Mouse (Mus musculus): Measurements from ENCODE around the gene Gpr22. TPM values are rescaled to one million over a fixed set of nuclear protein-coding genes. Genes with fewer than 3 reads are reported as not detected.

Gpr22 gene
- polyA plus RNA-seq, 1 experiment from 2014 or later: 8.9 TPM

Other genes with a start within 250 kb of the Gpr22 start
- 13.2 and 15.6 TPM in 2 replicates for gene Cbll1, start 214.3 kb downstream of the Gpr22 start, polyA plus RNA-seq (2016; fragmentation: Nextera tagmentation; extraction: Ambion mirVana)
- 0.06 TPM in 1 of 2 replicates, not detected in the other for gene Slc26a4, start 154.0 kb downstream of the Gpr22 start, polyA plus RNA-seq (2016; fragmentation: Nextera tagmentation; extraction: Ambion mirVana)
- gene Bcap29, start 79.3 kb downstream of the Gpr22 start, polyA plus RNA-seq (2016; fragmentation: Nextera tagmentation; extraction: Ambion mirVana): 28.1 and 29.4 TPM in 2 replicates
- gene Dus4l, start 59.1 kb downstream of the Gpr22 start, polyA plus RNA-seq (2016; fragmentation: Nextera tagmentation; extraction: Ambion mirVana): 5.9 and 9.4 TPM in 2 replicates
- gene Cog5, start 59.1 kb downstream of the Gpr22 start, polyA plus RNA-seq (2016; fragmentation: Nextera tagmentation; extraction: Ambion mirVana): 35.7 and 36.0 TPM in 2 replicates
- 92.9 and 95.8 TPM in 2 replicates for gene Hbp1, start 236.6 kb upstream of the Gpr22 start, polyA plus RNA-seq (2016; fragmentation: Nextera tagmentation; extraction: Ambion mirVana)

Measured in neural tube, embryonic 12.5 days (tissue).